Mouse (Mus musculus) lung, postnatal 0 days (tissue): ENCODE measurements around the gene Cnot3. TPM values are rescaled to one million over a fixed set of nuclear protein-coding genes. Genes with fewer than 3 reads are reported as not detected.
A peak's percentile ranks its signal among the peaks of the same experiment; 100 is the strongest.

Source experiments
- ATAC-seq: fragments of 200-750 bp; cut with Nextera tagmentation; 2 replicates; pipeline ENCODE4 v1.8.0; 2017; ENCODE audit warnings: moderate library complexity
- DNase-seq: peaks from one replicate; pipeline ENCODE4 v3.0.0-alpha.2; 2016; ENCODE audit warnings: low spot score
- H3K27ac ChIP-seq: fragments of 300-500 bp; sonication (generic); 2 replicates; pipeline ENCODE4 v1.5.1; 2014; ENCODE audit warnings: antibody characterized with exemption, mild to moderate bottlenecking, low read length, mixed read lengths
- H3K27me3 ChIP-seq: fragments of 300-500 bp; sonication (generic); replicated peaks from 2 replicates; pipeline ENCODE4 v1.6.1; 2014; ENCODE audit warnings: low read length, mixed read lengths; ENCODE audit not compliant: insufficient read depth
- H3K36me3 ChIP-seq: fragments of 300-500 bp; sonication (generic); 2 replicates; pipeline ENCODE4 v1.6.1; 2014; ENCODE audit warnings: low read length, mixed read lengths; ENCODE audit not compliant: insufficient read depth
- H3K4me1 ChIP-seq: fragments of 300-500 bp; sonication (generic); 2 replicates; pipeline ENCODE4 v1.6.1; 2014; ENCODE audit warnings: antibody characterized with exemption, low read depth, low read length, mixed read lengths; ENCODE audit not compliant: insufficient read depth
- H3K4me2 ChIP-seq: fragments of 300-500 bp; sonication (generic); replicated peaks from 2 replicates; pipeline ENCODE4 v1.6.1; 2014; ENCODE audit warnings: low read depth, mild to moderate bottlenecking, low read length, moderate library complexity, mixed read lengths
- H3K4me3 ChIP-seq: fragments of 300-500 bp; sonication (generic); 2 replicates; pipeline ENCODE4 v1.5.1; 2014; ENCODE audit warnings: low read depth, low read length
- H3K9ac ChIP-seq: fragments of 300-500 bp; sonication (generic); replicated peaks from 2 replicates; pipeline ENCODE4 v1.6.1; 2014; ENCODE audit warnings: low read depth, mild to moderate bottlenecking
- H3K9me3 ChIP-seq: fragments of 300-500 bp; sonication (generic); 2 replicates; pipeline ENCODE4 v1.6.1; 2016; ENCODE audit warnings: low read length, mixed read lengths
- CTCF ChIP-seq: IDR thresholded peaks from 2 replicates; pipeline ENCODE4 v1.5.1; 2016; ENCODE audit warnings: antibody characterized with exemption, mild to moderate bottlenecking
- EP300 ChIP-seq: IDR thresholded peaks from 2 replicates; pipeline ENCODE4 v1.6.1; 2016; ENCODE audit warnings: antibody characterized with exemption, mild to moderate bottlenecking, control low read depth
- WGBS: fragments of 180-500 bp; shearing (Covaris S2); extraction: QIAGEN DNeasy Blood & Tissue Kit; methylation state at CpG from one replicate; pipeline ENCODE4 v1.1.7; 2014; 5-methylcytosine and 5-hydroxymethylcytosine counted together
- polyA plus RNA-seq: library from polyadenylated mRNA; unstranded; fragments of >200 nt; fragmentation: Nextera tagmentation; extraction: Ambion mirVana; gene quantifications from 2 replicates; pipeline ENCODE4 v1.2.1, GENCODE M21; 2015

The Cnot3 gene
- polyA plus RNA-seq, 1 experiment from 2014 or later = 23.9 TPM

GRCm38 (mm10) chr7:3644348-3644671, 758 bp upstream of the Cnot3 start:
- TF ChIP-seq CTCF = no peak
- TF ChIP-seq EP300 = no peak
- H3K36me3 ChIP-seq = no peaks in the 10 kb centered on the region; the same call in 1 of the 2 replicates
- H3K4me2 ChIP-seq = peak overlapping the region; percentile 49
- H3K4me1 ChIP-seq = peaks cover 14% of the 10 kb centered on the region
- DNase-seq (no peak), ATAC-seq (no peak)
- H3K9me3 ChIP-seq = no peaks in the 10 kb centered on the region
- WGBS = under 1% methylated on average over 11 of the region's 11 CpGs
- H3K4me3 ChIP-seq = peak overlapping the region; percentile 33
- H3K9ac ChIP-seq = no peak overlapping the region
- H3K27me3 ChIP-seq = no peaks in the 10 kb centered on the region
- peak overlapping the region; percentile 33; the same call in 1 of the 2 replicates for H3K27ac ChIP-seq

- H3K9me3 ChIP-seq = no peaks in the 10 kb centered on the region
- H3K4me3 ChIP-seq = peak overlapping the region; percentile 98
- H3K36me3 ChIP-seq = peaks cover 1% of the 10 kb centered on the region; the same call in 1 of the 2 replicates
- peak overlapping the region; percentile 93 for H3K4me2 ChIP-seq
- peak overlapping the region; percentile 99 for H3K27ac ChIP-seq
- WGBS = under 1% methylated on average over 28 of the region's 58 CpGs
- TF ChIP-seq EP300 (no peak), CTCF (no peak)
- ATAC-seq = peak; percentile 16
- H3K4me1 ChIP-seq = peaks cover 14% of the 10 kb centered on the region
- H3K27me3 ChIP-seq = no peaks in the 10 kb centered on the region
- no peak for DNase-seq
- peak overlapping the region; percentile 99 for H3K9ac ChIP-seq
These were observed 489 bp downstream of the Cnot3 start for GRCm38 (mm10) chr7:3645488-3646025.

- 7% methylated on average over 9 of the region's 9 CpGs for WGBS
- Histone ChIP-seq H3K4me3 (peak overlapping the region; percentile 98), H3K9ac (peak overlapping the region; percentile 99), H3K27me3 (no peaks in the 10 kb centered on the region), H3K4me2 (peak overlapping the region; percentile 93), H3K9me3 (no peaks in the 10 kb centered on the region), H3K36me3 (peaks cover 5% of the 10 kb centered on the region; the same call in 1 of the 2 replicates), H3K27ac (peak overlapping the region; percentile 99; the same call in 1 of the 2 replicates), H3K4me1 (peaks cover 14% of the 10 kb centered on the region)
- DNase-seq (no peak), ATAC-seq (no peak)
- TF ChIP-seq EP300 (no peak), CTCF (no peak)
These were observed 1.1 kb downstream of the Cnot3 start for GRCm38 (mm10) chr7:3646188-3646587.

- Histone ChIP-seq H3K36me3 (peaks cover 10% of the 10 kb centered on the region; the same call in 1 of the 2 replicates), H3K4me3 (peak overlapping the region; percentile 98; the same call in 1 of the 2 replicates), H3K4me1 (peaks cover 14% of the 10 kb centered on the region), H3K27me3 (no peaks in the 10 kb centered on the region), H3K4me2 (peak overlapping the region; percentile 93), H3K9ac (peak overlapping the region; percentile 99), H3K27ac (no peak overlapping the region), H3K9me3 (no peaks in the 10 kb centered on the region)
- whole genome bisulfite sequencing = 58% methylated on average over 4 of the region's 4 CpGs
- DNase-seq (no peak), ATAC-seq (no peak)
- TF ChIP-seq CTCF = no peak
- TF ChIP-seq EP300 = no peak
These were observed 1.6 kb downstream of the Cnot3 start for GRCm38 (mm10) chr7:3646641-3647040.

GRCm38 (mm10) chr7:3656966-3657365, 11.9 kb downstream of the Cnot3 start:
- WGBS = 71% methylated on average over 4 of the region's 4 CpGs
- DNase-seq = no peak
- Histone ChIP-seq H3K4me1 (no peaks in the 10 kb centered on the region), H3K27ac (no peak overlapping the region), H3K9ac (no peak overlapping the region), H3K4me3 (no peak overlapping the region), H3K27me3 (no peaks in the 10 kb centered on the region), H3K36me3 (peaks cover 79% of the 10 kb centered on the region), H3K4me2 (no peak overlapping the region), H3K9me3 (no peaks in the 10 kb centered on the region)
- TF ChIP-seq CTCF (no peak), EP300 (no peak)
- no peak for ATAC-seq

GRCm38 (mm10) chr7:3658578-3658977, 13.5 kb downstream of the Cnot3 start:
- DNase-seq (no peak), ATAC-seq (no peak)
- WGBS = 91% methylated on average over 14 of the region's 14 CpGs
- Histone ChIP-seq H3K9me3 (no peaks in the 10 kb centered on the region), H3K4me1 (no peaks in the 10 kb centered on the region), H3K9ac (no peak overlapping the region), H3K27me3 (no peaks in the 10 kb centered on the region), H3K4me2 (no peak overlapping the region), H3K36me3 (peaks cover 63% of the 10 kb centered on the region), H3K27ac (no peak overlapping the region), H3K4me3 (no peak overlapping the region)
- TF ChIP-seq CTCF (no peak), EP300 (no peak)
